Mouse (Mus musculus) ES-E14 (cell line): ENCODE data around the gene Sgsm2.

Experiments
- CHD2 ChIP-seq: IDR thresholded peaks from 2 replicates; pipeline ENCODE4 v1.6.1; 2014; ENCODE audit warnings: mild to moderate bottlenecking, low read depth, low read length, inconsistent platforms
- ZC3H11A ChIP-seq: IDR thresholded peaks from 2 replicates; pipeline ENCODE4 v1.6.1; 2012; ENCODE audit warnings: low read depth, mild to moderate bottlenecking, inconsistent platforms, low read length, borderline replicate concordance
- ZNF384 ChIP-seq: IDR thresholded peaks from 2 replicates; pipeline ENCODE4 v1.6.1; 2012; ENCODE audit warnings: low read depth, low read length, inconsistent platforms

DNA sequence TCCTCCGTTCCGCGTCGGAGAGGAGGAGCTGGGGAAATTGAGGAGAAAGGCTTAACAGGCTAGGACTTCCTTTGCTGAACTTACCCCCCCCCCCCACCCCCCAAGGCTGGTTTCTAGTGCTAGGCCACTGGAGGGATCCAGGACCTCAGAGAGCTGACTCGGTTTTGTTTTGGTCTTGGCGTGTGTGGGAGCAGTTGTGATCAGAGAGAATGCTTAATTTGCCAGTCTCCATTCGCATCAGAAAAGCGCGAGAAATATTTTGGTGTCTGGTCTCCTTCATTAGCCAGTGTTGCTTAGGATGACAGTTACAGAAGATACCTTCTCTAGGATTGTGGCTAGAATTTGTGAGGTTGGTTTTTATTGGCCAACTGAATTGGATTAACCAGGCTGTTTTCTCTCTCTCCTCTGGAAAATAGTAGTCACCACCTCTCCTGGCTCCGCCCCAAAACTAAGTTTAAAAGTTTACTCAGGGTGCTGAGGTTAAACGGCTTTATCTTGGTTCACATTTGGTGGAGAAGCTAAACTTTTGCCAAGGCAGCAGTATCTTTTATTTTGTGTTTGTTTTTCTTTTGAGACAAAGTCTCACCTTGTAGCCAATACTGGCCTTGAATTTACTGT, 29.6 kb upstream of the Sgsm2 start:
- TF ChIP-seq CHD2 (no peak), ZNF384 (no peak), ZC3H11A (no peak)
